Mouse (Mus musculus) monocyte, adult 2 months (primary cell): ENCODE results near the gene Itpr1.

Source experiments
- DNase-seq, 2 experiments: peaks; one replicate each; pipeline ENCODE4 v3.0.0; 2022; ENCODE audit warnings: low spot score in 2 of 2, low read depth in 1 of 2

Gene Itpr1

DNA sequence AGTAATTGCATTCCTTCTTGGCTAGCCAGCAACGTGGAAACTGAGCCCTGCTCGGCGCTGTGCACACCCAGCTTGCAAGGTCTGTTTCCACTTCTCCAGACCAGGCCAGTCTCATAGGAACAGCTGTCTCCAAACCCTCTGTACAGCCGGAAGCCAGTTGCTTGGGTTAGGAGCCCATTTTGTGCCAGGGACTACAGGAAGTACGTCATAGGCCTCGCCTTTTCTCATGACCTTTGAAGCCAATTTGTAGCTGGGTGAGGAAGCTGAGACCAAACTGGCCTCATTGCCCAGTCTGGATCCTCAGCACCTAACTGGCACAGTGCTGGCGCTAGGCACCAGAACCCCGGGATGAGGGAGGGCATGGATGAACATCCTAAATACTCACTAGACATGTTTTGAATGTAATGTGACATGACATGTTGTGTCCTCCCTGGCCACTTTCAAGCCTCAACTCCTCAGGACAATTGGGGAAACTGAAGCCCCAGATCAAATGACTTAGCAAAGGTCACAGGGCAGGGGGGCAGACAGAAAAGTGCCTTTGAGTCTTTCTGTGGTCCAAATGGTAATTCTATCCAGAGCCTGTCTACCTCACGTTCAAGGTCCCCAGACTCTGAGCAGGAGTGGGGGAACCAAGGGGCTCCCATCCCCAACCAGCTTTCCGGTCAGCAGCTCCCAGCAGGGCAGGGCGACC, 357.6 kb downstream of the Itpr1 start:
- DNase-seq: peak in 1 of 2 experiments; percentile 77

GRCm38 (mm10) chr6:108571042-108571590, 358.2 kb downstream of the Itpr1 start:
- DNase-seq: peak; percentile 58 to 83

DNA sequence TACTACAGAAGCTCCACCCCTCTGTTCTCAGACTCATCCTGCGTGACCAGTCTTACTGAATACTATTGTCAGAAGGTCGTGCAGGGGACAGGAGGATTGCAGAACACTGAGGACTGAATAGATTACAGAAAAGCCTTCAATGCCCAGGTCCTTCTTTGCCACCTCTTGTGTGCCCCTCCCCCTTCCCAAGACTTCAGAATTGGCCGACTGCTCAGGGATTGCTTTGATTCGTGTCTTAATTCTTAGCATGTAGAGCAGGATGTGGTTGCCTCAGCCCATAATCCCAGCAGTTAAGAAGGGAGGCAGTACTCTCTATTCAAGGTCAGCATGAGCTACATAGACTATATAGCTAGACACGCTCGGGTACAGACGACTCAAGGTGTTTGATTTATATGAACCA, 359.8 kb downstream of the Itpr1 start:
- DNase-seq: no peak

- DNase-seq: no peak
Observed at GRCm38 (mm10) chr6:108577056-108577455, 364.2 kb downstream of the Itpr1 start.

DNA sequence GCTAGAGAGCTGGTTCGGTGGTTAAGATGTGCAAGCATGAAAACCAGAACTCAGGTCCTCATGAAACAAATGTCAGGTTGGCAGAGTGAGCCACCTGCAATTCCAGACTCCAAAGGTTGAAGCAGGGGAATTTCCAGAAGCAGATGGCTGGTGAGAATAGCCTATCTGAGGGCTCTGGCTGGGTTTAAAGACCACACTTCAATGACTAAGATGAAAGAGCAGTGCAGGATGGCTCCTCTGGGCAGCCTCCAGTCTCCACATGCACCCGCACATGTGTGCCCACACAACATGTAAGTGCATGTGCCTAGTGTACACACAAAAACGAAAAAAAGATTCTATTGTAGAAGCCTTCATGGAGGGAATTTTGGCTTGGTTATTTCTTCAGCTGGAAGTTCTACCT, 375.5 kb downstream of the Itpr1 start:
- no peak for DNase-seq

DNA sequence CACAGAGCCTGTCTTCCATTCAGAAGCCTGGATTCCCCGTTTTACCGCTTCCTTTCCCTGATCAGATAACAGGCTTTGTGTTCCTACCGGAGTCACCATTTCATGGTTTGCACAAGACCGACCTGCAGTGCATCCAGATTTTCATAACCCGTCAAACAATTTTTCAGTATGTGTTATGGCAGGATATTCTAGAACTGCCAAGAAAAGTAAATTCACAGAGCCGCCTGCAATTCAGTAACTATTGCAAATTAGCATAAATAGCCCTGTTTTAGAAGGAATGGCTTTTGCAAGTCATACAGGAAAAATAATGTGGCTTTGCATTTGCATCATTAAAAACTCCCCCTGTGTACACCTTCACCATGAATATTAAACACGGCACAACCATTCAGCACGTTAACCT, 379.3 kb downstream of the Itpr1 start:
- no peak for DNase-seq

GRCm38 (mm10) chr6:108592636-108593035, 379.7 kb downstream of the Itpr1 start:
- no peak for DNase-seq

DNA sequence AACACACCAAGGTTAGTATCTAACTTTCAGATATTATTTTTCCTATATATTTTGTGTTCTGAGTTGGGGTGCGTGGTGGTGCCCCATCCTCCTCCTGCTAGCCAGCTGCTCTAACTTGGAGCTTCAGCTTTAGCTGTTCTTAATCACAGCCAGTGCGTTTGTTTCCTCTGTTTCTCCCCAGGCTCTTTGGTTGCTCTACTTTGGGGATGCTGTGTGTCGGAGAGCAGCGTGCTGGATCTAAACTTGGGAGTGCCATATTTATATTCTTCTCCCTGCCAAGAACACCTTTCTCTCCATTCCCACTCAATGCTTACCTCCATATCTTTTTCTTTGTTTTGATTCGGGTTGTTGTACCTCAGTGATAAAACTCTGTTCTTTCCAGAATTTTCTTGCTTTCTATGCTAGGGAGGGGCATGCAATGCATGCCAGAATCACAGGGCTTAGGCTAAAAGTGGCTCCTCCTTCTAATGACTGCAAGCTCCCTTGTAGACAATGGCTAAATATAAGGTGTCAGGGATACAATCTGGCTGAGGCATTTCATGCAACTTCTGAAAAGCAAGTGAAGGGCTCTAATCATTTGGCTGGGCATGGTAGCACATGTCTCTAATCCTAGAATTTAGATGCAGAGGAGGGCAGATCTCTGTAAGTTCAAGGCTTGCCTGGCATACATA, 381.4 kb downstream of the Itpr1 start:
- DNase-seq: no peak

DNA sequence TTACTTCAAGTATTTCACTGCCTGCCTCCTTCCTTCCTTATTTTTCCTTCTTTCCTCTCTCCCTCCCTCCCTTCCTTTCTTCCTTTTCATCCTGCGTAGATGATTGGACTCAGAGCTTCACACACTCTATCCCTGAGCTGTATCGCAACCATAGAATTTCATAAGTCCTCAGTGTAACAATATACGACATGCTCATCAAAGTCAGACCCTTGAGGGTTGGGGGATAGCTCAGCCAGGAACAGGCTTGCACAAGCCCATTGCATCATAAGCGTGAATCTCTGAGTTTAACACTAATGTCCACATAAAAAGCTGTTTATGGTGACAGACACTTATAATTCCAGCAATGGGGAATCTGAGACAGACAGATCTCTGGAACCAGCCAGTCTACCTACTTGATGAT, 385.8 kb downstream of the Itpr1 start:
- DNase-seq: no peak

- DNase-seq: no peak
Observed at GRCm38 (mm10) chr6:108599317-108599716, 386.4 kb downstream of the Itpr1 start.
